Mouse (Mus musculus): ENCODE data around the gene Gm9125.
"Not testable (repeated sequence)": the region's sequence is repeated elsewhere in the genome, so short reads cannot be mapped to it uniquely, and the experiment has no call there.

- TF ChIP-seq GATA1, TAL1 (IDR thresholded peaks at IDR 0.05; ENCODE audit: low read length): not testable (repeated sequence)
These were observed 5.0 kb downstream of the Gm9125 start for GRCm38 (mm10) chr3:94049566-94050121.
